Mouse (Mus musculus): ENCODE measurements at regions not wholly inside any gene's neighbourhood (a gene's known extent, or its start where the extent isn't known, plus 50 kb on each side); places are given as distances from the start of the nearest gene placed in this dataset.

DNA sequence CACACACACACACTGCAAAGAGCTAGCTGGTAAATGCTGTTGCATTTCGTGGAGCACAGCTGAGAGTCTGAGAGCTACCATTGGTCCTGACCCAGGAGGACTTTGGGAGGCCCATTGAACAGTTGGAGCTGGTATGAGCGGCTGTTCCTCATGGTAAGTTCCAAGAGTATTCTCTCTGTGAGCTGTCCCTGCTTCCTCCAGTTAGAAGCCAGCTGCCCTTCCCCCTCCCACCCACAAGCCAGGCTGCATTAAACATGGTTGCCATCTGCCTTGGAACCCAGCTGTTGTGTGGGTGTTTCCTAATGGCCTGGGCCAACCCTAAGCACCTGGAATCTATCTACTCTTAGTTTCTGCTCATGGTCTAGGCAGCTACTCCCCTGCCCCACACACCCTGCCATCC lies 174.4 kb downstream of the Cct6b start:
- TF ChIP-seq EP300 (IDR thresholded peaks at IDR 0.05; ENCODE audit: insufficient read depth, low read depth, low read length) (no peak), CTCF (IDR thresholded peaks at IDR 0.05; ENCODE audit: low read depth, low read length) (no peak), POLR2A (IDR thresholded peaks at IDR 0.05; ENCODE audit: insufficient read depth, low read length) (no peak)
